Mouse (Mus musculus): ENCODE measurements around the gene Syt1. TPM values are rescaled to one million over a fixed set of nuclear protein-coding genes. Genes with fewer than 3 reads are reported as not detected.

Syt1 gene
- polyA plus RNA-seq, 1 experiment from 2014 or later: 0.12 TPM

GRCm38 (mm10) chr10:108892441-108892840 is 118.3 kb downstream of the Syt1 start:
- Histone ChIP-seq H3K36me3 (ENCODE audit: insufficient read depth, low read length) (no peaks in the 10 kb centered on the region), H3K4me3 (ENCODE audit: low read depth, low read length) (no peak overlapping the region), H3K27ac (ENCODE audit: low read length) (no peak overlapping the region), H3K27me3 (replicated peaks; ENCODE audit: insufficient read depth, low read length) (no peaks in the 10 kb centered on the region), H3K9me3 (ENCODE audit: low read length) (no peaks in the 10 kb centered on the region), H3K9ac (replicated peaks; ENCODE audit: low read depth) (no peak overlapping the region), H3K4me1 (ENCODE audit: insufficient read depth, low read depth, low read length) (no peaks in the 10 kb centered on the region), H3K4me2 (replicated peaks; ENCODE audit: low read depth, low read length) (no peak overlapping the region)
- TF ChIP-seq EP300 (IDR thresholded peaks at IDR 0.05) (no peak), CTCF (IDR thresholded peaks at IDR 0.05) (no peak)
- no peak for DNase-seq (ENCODE audit: low spot score)
- WGBS: 93% methylated on average over 1 of the region's 1 CpGs
- no peak for ATAC-seq

- Histone ChIP-seq H3K9me3 (ENCODE audit: low read length) (no peaks in the 10 kb centered on the region), H3K4me3 (ENCODE audit: low read depth, low read length) (no peak overlapping the region), H3K4me1 (ENCODE audit: insufficient read depth, low read depth, low read length) (no peaks in the 10 kb centered on the region), H3K9ac (replicated peaks; ENCODE audit: low read depth) (no peak overlapping the region), H3K36me3 (ENCODE audit: insufficient read depth, low read length) (no peaks in the 10 kb centered on the region), H3K27ac (ENCODE audit: low read length) (no peak overlapping the region), H3K27me3 (replicated peaks; ENCODE audit: insufficient read depth, low read length) (no peaks in the 10 kb centered on the region), H3K4me2 (replicated peaks; ENCODE audit: low read depth, low read length) (no peak overlapping the region)
- ATAC-seq: no peak
- no peak for TF ChIP-seq EP300 (IDR thresholded peaks at IDR 0.05)
- no peak for TF ChIP-seq CTCF (IDR thresholded peaks at IDR 0.05)
- WGBS: 48% methylated on average over 4 of the region's 4 CpGs
- peak; percentile 33 for DNase-seq (ENCODE audit: low spot score)
Observed at GRCm38 (mm10) chr10:108889084-108889483, 121.7 kb downstream of the Syt1 start.

GRCm38 (mm10) chr10:108886781-108887180 is 124.0 kb downstream of the Syt1 start:
- TF ChIP-seq EP300 (IDR thresholded peaks at IDR 0.05) (no peak), CTCF (IDR thresholded peaks at IDR 0.05) (no peak)

DNA sequence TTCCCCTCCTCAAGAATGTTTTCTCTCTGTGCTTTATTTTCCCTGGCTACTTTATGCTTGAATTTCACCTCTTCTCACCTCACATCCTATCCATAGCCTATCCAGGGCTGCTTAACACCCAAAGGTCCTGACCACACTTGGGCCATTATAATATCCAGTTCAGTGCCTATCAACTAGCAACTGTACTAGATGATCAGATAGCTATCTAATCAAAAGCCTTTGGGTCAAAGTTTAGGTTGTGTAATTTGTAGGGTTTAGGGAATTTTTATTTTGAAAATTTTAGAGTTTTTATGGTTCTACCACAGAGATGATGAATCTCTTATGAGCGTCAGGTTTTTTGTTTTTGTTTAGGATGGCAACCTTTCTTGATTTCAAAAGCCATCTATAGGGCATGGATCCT is 125.0 kb downstream of the Syt1 start:
- ATAC-seq (no peak), DNase-seq (ENCODE audit: low spot score) (no peak)
- 90% methylated on average over 1 of the region's 1 CpGs for WGBS

More at GRCm38 (mm10) chr10:108886781-108887180, 124.0 kb downstream of the Syt1 start:
- no peaks in the 10 kb centered on the region for H3K4me1 ChIP-seq (ENCODE audit: insufficient read depth, low read depth, low read length)
- H3K9me3 ChIP-seq (ENCODE audit: low read length): no peaks in the 10 kb centered on the region
- ATAC-seq (no peak), DNase-seq (ENCODE audit: low spot score) (no peak)
- H3K27ac ChIP-seq (ENCODE audit: low read length): no peak overlapping the region
- no peak overlapping the region for H3K4me3 ChIP-seq (ENCODE audit: low read depth, low read length)
- no peaks in the 10 kb centered on the region for H3K27me3 ChIP-seq (replicated peaks; ENCODE audit: insufficient read depth, low read length)
- H3K4me2 ChIP-seq (replicated peaks; ENCODE audit: low read depth, low read length): no peak overlapping the region
- H3K9ac ChIP-seq (replicated peaks; ENCODE audit: low read depth): no peak overlapping the region
- no peaks in the 10 kb centered on the region for H3K36me3 ChIP-seq (ENCODE audit: insufficient read depth, low read length)

GRCm38 (mm10) chr10:108884520-108884919 is 126.3 kb downstream of the Syt1 start:
- Histone ChIP-seq H3K27me3 (replicated peaks; ENCODE audit: insufficient read depth, low read length) (no peaks in the 10 kb centered on the region), H3K4me1 (ENCODE audit: insufficient read depth, low read depth, low read length) (no peaks in the 10 kb centered on the region), H3K27ac (ENCODE audit: low read length) (no peak overlapping the region), H3K4me2 (replicated peaks; ENCODE audit: low read depth, low read length) (no peak overlapping the region), H3K9ac (replicated peaks; ENCODE audit: low read depth) (no peak overlapping the region), H3K9me3 (ENCODE audit: low read length) (no peaks in the 10 kb centered on the region), H3K36me3 (ENCODE audit: insufficient read depth, low read length) (no peaks in the 10 kb centered on the region), H3K4me3 (ENCODE audit: low read depth, low read length) (no peak overlapping the region)
- DNase-seq (ENCODE audit: low spot score): no peak
- no peak for ATAC-seq
- TF ChIP-seq EP300 (IDR thresholded peaks at IDR 0.05) (no peak), CTCF (IDR thresholded peaks at IDR 0.05) (no peak)
- WGBS: 88% methylated on average over 1 of the region's 1 CpGs

More for the DNA sequence above, 125.0 kb downstream of the Syt1 start:
- Histone ChIP-seq H3K9ac (replicated peaks; ENCODE audit: low read depth) (no peak overlapping the region), H3K4me1 (ENCODE audit: insufficient read depth, low read depth, low read length) (no peaks in the 10 kb centered on the region), H3K27me3 (replicated peaks; ENCODE audit: insufficient read depth, low read length) (no peaks in the 10 kb centered on the region), H3K4me3 (ENCODE audit: low read depth, low read length) (no peak overlapping the region), H3K27ac (ENCODE audit: low read length) (no peak overlapping the region), H3K36me3 (ENCODE audit: insufficient read depth, low read length) (no peaks in the 10 kb centered on the region), H3K9me3 (ENCODE audit: low read length) (no peaks in the 10 kb centered on the region), H3K4me2 (replicated peaks; ENCODE audit: low read depth, low read length) (no peak overlapping the region)
- TF ChIP-seq CTCF (IDR thresholded peaks at IDR 0.05) (no peak), EP300 (IDR thresholded peaks at IDR 0.05) (no peak)

DNA sequence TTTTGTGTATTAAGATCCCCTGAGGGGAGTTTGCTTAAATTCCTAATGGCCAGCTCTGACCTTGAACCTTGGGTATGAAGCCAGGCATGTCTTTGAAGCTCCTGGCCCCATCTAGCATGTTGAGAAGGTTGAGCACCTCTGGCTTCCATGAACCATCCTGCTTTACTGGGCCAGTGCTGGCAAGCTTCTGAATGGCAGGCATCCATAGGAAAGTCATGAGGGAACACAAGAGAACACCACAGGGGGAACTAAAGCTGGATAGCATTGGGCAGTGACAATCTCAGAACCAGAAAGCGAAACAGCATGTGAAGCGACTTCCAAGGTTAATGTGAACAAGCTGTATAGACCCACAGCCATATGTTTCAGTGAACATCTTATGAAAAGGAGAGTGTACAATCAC is 130.4 kb downstream of the Syt1 start:
- ATAC-seq: no peak
- WGBS: 88% methylated on average over 2 of the region's 2 CpGs

GRCm38 (mm10) chr10:108875730-108876129 is 135.1 kb downstream of the Syt1 start:
- no peak for TF ChIP-seq EP300 (IDR thresholded peaks at IDR 0.05)
- TF ChIP-seq CTCF (IDR thresholded peaks at IDR 0.05): no peak

More for the DNA sequence above, 130.4 kb downstream of the Syt1 start:
- Histone ChIP-seq H3K9ac (replicated peaks; ENCODE audit: low read depth) (no peak overlapping the region), H3K27me3 (replicated peaks; ENCODE audit: insufficient read depth, low read length) (no peaks in the 10 kb centered on the region), H3K9me3 (ENCODE audit: low read length) (no peaks in the 10 kb centered on the region), H3K36me3 (ENCODE audit: insufficient read depth, low read length) (no peaks in the 10 kb centered on the region), H3K4me3 (ENCODE audit: low read depth, low read length) (no peak overlapping the region), H3K4me1 (ENCODE audit: insufficient read depth, low read depth, low read length) (no peaks in the 10 kb centered on the region), H3K27ac (ENCODE audit: low read length) (no peak overlapping the region), H3K4me2 (replicated peaks; ENCODE audit: low read depth, low read length) (no peak overlapping the region)
- TF ChIP-seq EP300 (IDR thresholded peaks at IDR 0.05): no peak
- no peak for TF ChIP-seq CTCF (IDR thresholded peaks at IDR 0.05)
- no peak for DNase-seq (ENCODE audit: low spot score)

More at GRCm38 (mm10) chr10:108875730-108876129, 135.1 kb downstream of the Syt1 start:
- Histone ChIP-seq H3K4me3 (ENCODE audit: low read depth, low read length) (no peak overlapping the region), H3K4me2 (replicated peaks; ENCODE audit: low read depth, low read length) (no peak overlapping the region), H3K27me3 (replicated peaks; ENCODE audit: insufficient read depth, low read length) (no peaks in the 10 kb centered on the region), H3K9ac (replicated peaks; ENCODE audit: low read depth) (no peak overlapping the region), H3K4me1 (ENCODE audit: insufficient read depth, low read depth, low read length) (no peaks in the 10 kb centered on the region), H3K9me3 (ENCODE audit: low read length) (no peaks in the 10 kb centered on the region), H3K36me3 (ENCODE audit: insufficient read depth, low read length) (no peaks in the 10 kb centered on the region), H3K27ac (ENCODE audit: low read length) (no peak overlapping the region)
- 91% methylated on average over 5 of the region's 5 CpGs for WGBS
- DNase-seq (ENCODE audit: low spot score) (no peak), ATAC-seq (no peak)
